Mouse (Mus musculus): ENCODE measurements at regions not wholly inside any gene's neighbourhood (a gene's known extent, or its start where the extent isn't known, plus 50 kb on each side); places are given as distances from the start of the nearest gene placed in this dataset.

GRCm38 (mm10) chr10:67694751-67695150, 146.0 kb upstream of the Ado start:
- no peak for TF ChIP-seq POLR2A (IDR thresholded peaks at IDR 0.05; ENCODE audit: low read depth, low read length)
- no peak for TF ChIP-seq CTCF (IDR thresholded peaks at IDR 0.05; ENCODE audit: extremely low read depth, insufficient read depth, insufficient read length, insufficient replicate concordance)

Measured in spleen, adult 2 months (tissue).